ENCODE assay signal across 8 mouse cellular contexts in the genomic region with DNA sequence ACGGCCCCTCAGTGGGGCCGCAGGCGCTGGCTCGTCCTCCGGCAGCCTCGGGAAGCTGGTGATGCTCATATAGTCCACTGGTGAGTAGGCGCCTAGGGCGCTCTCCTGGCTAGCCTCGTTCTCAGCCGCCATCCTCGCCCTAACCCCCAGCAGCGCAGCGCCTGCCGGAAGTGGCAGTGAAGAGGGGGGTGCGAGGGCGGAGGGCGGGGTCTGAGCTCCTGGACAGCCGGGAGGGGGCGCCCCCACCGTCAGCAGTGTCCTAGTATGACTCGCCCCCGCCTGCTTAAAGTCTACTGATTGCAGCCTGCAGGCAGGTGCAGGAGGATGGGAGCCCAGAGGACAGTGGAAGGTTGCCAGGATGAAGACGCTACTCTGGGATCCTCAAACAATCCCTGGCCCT. TPM values are rescaled to one million over a fixed set of nuclear protein-coding genes. Genes with fewer than 3 reads are reported as not detected.
DNase-seq lines count a peak whose midpoint lies in the region; ATAC-seq and TF ChIP-seq lines count a peak whose summit lies in the region.

No protein-coding gene starts in this region.

- H3K27ac ChIP-seq in forebrain, embryonic 16.5 days (ENCODE audit: low read length), result peak overlapping the region; percentile 34; the same call in 1 of the 2 replicates
- peak overlapping the region; percentile 99 for H3K27ac ChIP-seq in layer of hippocampus, adult 2 months
- no peak overlapping the region for H3K27ac ChIP-seq in liver, postnatal 0 days (ENCODE audit: low read depth)
- H3K27ac ChIP-seq in neural tube, embryonic 14.5 days (ENCODE audit: low read depth, low read length), result peak overlapping the region; percentile 49; the same call in 1 of the 2 replicates
- H3K27ac ChIP-seq in stomach, postnatal 0 days (replicated peaks), result no peak overlapping the region

- peak overlapping the region; percentile 86 for H3K9ac ChIP-seq in forebrain, embryonic 16.5 days (replicated peaks; ENCODE audit: low read depth, low read length)
- H3K9ac ChIP-seq in liver, postnatal 0 days (replicated peaks), result no peak overlapping the region
- peak overlapping the region; percentile 73 for H3K9ac ChIP-seq in neural tube, embryonic 14.5 days (replicated peaks; ENCODE audit: low read depth, low read length)
- H3K9ac ChIP-seq in stomach, postnatal 0 days (ENCODE audit: low read length), result peak overlapping the region; percentile 50

- no peaks in the 10 kb centered on the region for H3K36me3 ChIP-seq in forebrain, embryonic 16.5 days (ENCODE audit: control insufficient read depth, insufficient read depth)
- no peaks in the 10 kb centered on the region for H3K36me3 ChIP-seq in liver, postnatal 0 days (replicated peaks; ENCODE audit: insufficient read depth, low read length)
- H3K36me3 ChIP-seq in neural tube, embryonic 14.5 days (ENCODE audit: control insufficient read depth, insufficient read depth, low read length), result no peaks in the 10 kb centered on the region
- H3K36me3 ChIP-seq in stomach, postnatal 0 days (ENCODE audit: control insufficient read depth, insufficient read depth, low read length), result no peaks in the 10 kb centered on the region

- WGBS in forebrain, embryonic 16.5 days, result under 1% methylated on average over 21 of the region's 23 CpGs
- 2% methylated on average over 23 of the region's 23 CpGs for WGBS in liver, postnatal 0 days (ENCODE audit: insufficient replicate concordance)
- WGBS in neural tube, embryonic 14.5 days, result 1% methylated on average over 19 of the region's 23 CpGs
- WGBS in stomach, postnatal 0 days, result under 1% methylated on average over 23 of the region's 23 CpGs

- peaks cover 33% of the 10 kb centered on the region for H3K4me1 ChIP-seq in forebrain, embryonic 16.5 days (replicated peaks; ENCODE audit: control insufficient read depth, insufficient read depth, low read length)
- peaks cover 12% of the 10 kb centered on the region; the same call in 1 of the 2 replicates for H3K4me1 ChIP-seq in liver, postnatal 0 days (ENCODE audit: insufficient read depth)
- H3K4me1 ChIP-seq in neural tube, embryonic 14.5 days (ENCODE audit: control insufficient read depth, insufficient read depth, low read length), result peaks cover 15% of the 10 kb centered on the region; the same call in 1 of the 2 replicates
- H3K4me1 ChIP-seq in stomach, postnatal 0 days (replicated peaks; ENCODE audit: control insufficient read depth, insufficient read depth), result no peaks in the 10 kb centered on the region

- intact Hi-C loops in heart, postnatal 36 days (cut with DNase I), result no loop called here

- peak; percentile 26; the same call in 1 of the 2 replicates for ATAC-seq in cerebellum, adult (ENCODE audit: insufficient number of reproducible peaks, low FRiP score, low TSS enrichment)
- ATAC-seq in forebrain, embryonic 16.5 days, result peak; percentile 27
- no peak for ATAC-seq in liver, postnatal 0 days
- peak; percentile 35 for ATAC-seq in neural tube, embryonic 14.5 days (ENCODE audit: low read depth)
- no peak for ATAC-seq in stomach, postnatal 0 days (ENCODE audit: low FRiP score, low TSS enrichment)

- TF ChIP-seq EP300 in liver, postnatal 0 days (IDR thresholded peaks at IDR 0.05; ENCODE audit: low read depth), result no peak
- TF ChIP-seq EP300 in stomach, postnatal 0 days (optimal IDR thresholded peaks at IDR 0.05), result no peak

- peak; percentile 72 for TF ChIP-seq CTCF in layer of hippocampus, adult 2 months (conservative IDR thresholded peaks at IDR 0.05)
- TF ChIP-seq CTCF in liver, postnatal 0 days (IDR thresholded peaks at IDR 0.05; ENCODE audit: low read depth), result peak; percentile 55
- TF ChIP-seq CTCF in stomach, postnatal 0 days (IDR thresholded peaks at IDR 0.05; ENCODE audit: low read depth), result peak; percentile 61

- peak; percentile 90 for DNase-seq in CD4-positive, CD25-positive, alpha-beta regulatory T cell, adult 2 months (ENCODE audit: low read depth, low spot score)
- DNase-seq in heart, postnatal 36 days, result peak; percentile 68 to 69
- peak; percentile 87 to 88 for DNase-seq in layer of hippocampus, adult 2 months (ENCODE audit: low spot score in 2 of 2)
- peak; percentile 72 for DNase-seq in liver, postnatal 0 days
- peak; percentile 74 for DNase-seq in stomach, postnatal 0 days (ENCODE audit: low spot score)

- H3K9me3 ChIP-seq in forebrain, embryonic 16.5 days (ENCODE audit: control insufficient read depth, low read length), result no peaks in the 10 kb centered on the region
- H3K9me3 ChIP-seq in liver, postnatal 0 days (ENCODE audit: low read length), result no peaks in the 10 kb centered on the region
- H3K9me3 ChIP-seq in neural tube, embryonic 14.5 days (ENCODE audit: control insufficient read depth, low read length), result no peaks in the 10 kb centered on the region
- no peaks in the 10 kb centered on the region for H3K9me3 ChIP-seq in stomach, postnatal 0 days (ENCODE audit: control insufficient read depth, low read length)

- H3K27me3 ChIP-seq in forebrain, embryonic 16.5 days (replicated peaks; ENCODE audit: control insufficient read depth, insufficient read depth, low read length), result no peaks in the 10 kb centered on the region
- peaks cover 28% of the 10 kb centered on the region for H3K27me3 ChIP-seq in liver, postnatal 0 days (ENCODE audit: insufficient read depth, low read length)
- H3K27me3 ChIP-seq in neural tube, embryonic 14.5 days (ENCODE audit: control insufficient read depth, insufficient read depth, low read length), result no peaks in the 10 kb centered on the region
- no peaks in the 10 kb centered on the region for H3K27me3 ChIP-seq in stomach, postnatal 0 days (ENCODE audit: control insufficient read depth, insufficient read depth, low read length)

- H3K4me3 ChIP-seq in forebrain, embryonic 16.5 days (replicated peaks; ENCODE audit: low read length), result peak overlapping the region; percentile 68
- H3K4me3 ChIP-seq in layer of hippocampus, adult 2 months, result peak overlapping the region; percentile 82
- peak overlapping the region; percentile 6; the same call in 1 of the 2 replicates for H3K4me3 ChIP-seq in liver, postnatal 0 days (ENCODE audit: low read depth, low read length)
- H3K4me3 ChIP-seq in neural tube, embryonic 14.5 days (ENCODE audit: low read depth, low read length), result peak overlapping the region; percentile 55
- peak overlapping the region; percentile 39 for H3K4me3 ChIP-seq in stomach, postnatal 0 days (ENCODE audit: low read depth, low read length)

- peak overlapping the region; percentile 77 for H3K4me2 ChIP-seq in forebrain, embryonic 16.5 days (ENCODE audit: low read length)
- peak overlapping the region; percentile 52 for H3K4me2 ChIP-seq in liver, postnatal 0 days (ENCODE audit: low read depth, low read length)
- H3K4me2 ChIP-seq in neural tube, embryonic 14.5 days (ENCODE audit: low read depth, low read length), result peak overlapping the region; percentile 52
- peak overlapping the region; percentile 55 for H3K4me2 ChIP-seq in stomach, postnatal 0 days (replicated peaks; ENCODE audit: low read depth)

RNA-seq across cellular contexts. Expression of a gene that starts 3.1 kb away (rescaled TPM):
- polyA plus RNA-seq in forebrain, embryonic 16.5 days (2015; fragmentation: Nextera tagmentation; extraction: Ambion mirVana), result 22.3 and 22.8 TPM in 2 replicates
- 10 to 100 TPM; 36.3 to 41.6 TPM for total RNA-seq in heart, postnatal 36 days (2021)
- total RNA-seq in layer of hippocampus, adult 2 months (2021), result 10 to 100 TPM; 62.6 to 70.8 TPM
- 7.5 and 8.2 TPM in 2 replicates for polyA plus RNA-seq in liver, postnatal 0 days (2015; fragmentation: Nextera tagmentation; extraction: Ambion mirVana)
- polyA plus RNA-seq in neural tube, embryonic 14.5 days (2014; fragmentation: Nextera tagmentation; extraction: Ambion mirVana), result 30.6 and 35.0 TPM in 2 replicates
- 10.3 and 13.6 TPM in 2 replicates for polyA plus RNA-seq in stomach, postnatal 0 days (2015; fragmentation: Nextera tagmentation; extraction: Ambion mirVana)

RNA-seq across cellular contexts. Expression of a gene that starts 3.4 kb away (rescaled TPM):
- polyA plus RNA-seq in forebrain, embryonic 16.5 days (2015; fragmentation: Nextera tagmentation; extraction: Ambion mirVana), result 47.2 and 62.3 TPM in 2 replicates
- 1 to 10 TPM in 1 of 2 experiments, under 1 TPM in 1; 0.49 to 1.6 TPM for total RNA-seq in heart, postnatal 36 days (2021)
- total RNA-seq in layer of hippocampus, adult 2 months (2021), result 100 to 1,000 TPM; 114 to 124 TPM
- polyA plus RNA-seq in liver, postnatal 0 days (2015; fragmentation: Nextera tagmentation; extraction: Ambion mirVana), result 0.22 and 0.25 TPM in 2 replicates
- polyA plus RNA-seq in neural tube, embryonic 14.5 days (2014; fragmentation: Nextera tagmentation; extraction: Ambion mirVana), result 37.7 and 52.7 TPM in 2 replicates
- 2.6 and 2.9 TPM in 2 replicates for polyA plus RNA-seq in stomach, postnatal 0 days (2015; fragmentation: Nextera tagmentation; extraction: Ambion mirVana)

RNA-seq across cellular contexts. Expression of a gene that starts 41.0 kb away (rescaled TPM):
- 26.9 and 28.7 TPM in 2 replicates for polyA plus RNA-seq in forebrain, embryonic 16.5 days (2015; fragmentation: Nextera tagmentation; extraction: Ambion mirVana)
- 10 to 100 TPM; 25.1 to 26.5 TPM for total RNA-seq in heart, postnatal 36 days (2021)
- 10 to 100 TPM; 70.4 to 76.3 TPM for total RNA-seq in layer of hippocampus, adult 2 months (2021)
- polyA plus RNA-seq in liver, postnatal 0 days (2015; fragmentation: Nextera tagmentation; extraction: Ambion mirVana), result 6.3 and 6.4 TPM in 2 replicates
- 31.4 and 36.0 TPM in 2 replicates for polyA plus RNA-seq in neural tube, embryonic 14.5 days (2014; fragmentation: Nextera tagmentation; extraction: Ambion mirVana)
- 10.6 and 11.3 TPM in 2 replicates for polyA plus RNA-seq in stomach, postnatal 0 days (2015; fragmentation: Nextera tagmentation; extraction: Ambion mirVana)

Comparison
In these comparisons a context has a peak if more than half of its experiments do, and no peak if none do; other contexts are left out.
1. ATAC-seq: peak in cerebellum, adult (single experiment), forebrain, embryonic 16.5 days (single experiment) and neural tube, embryonic 14.5 days (single experiment); none in liver, postnatal 0 days (single experiment) and stomach, postnatal 0 days (single experiment).
2. H3K27ac ChIP-seq: peak in forebrain, embryonic 16.5 days (single experiment), layer of hippocampus, adult 2 months (single experiment) and neural tube, embryonic 14.5 days (single experiment); none in liver, postnatal 0 days (single experiment) and stomach, postnatal 0 days (single experiment).
3. H3K4me3 ChIP-seq: peak in every context shown above with its lines; median percentile 82 in layer of hippocampus, adult 2 months; 68 in forebrain, embryonic 16.5 days; 55 in neural tube, embryonic 14.5 days; 39 in stomach, postnatal 0 days; 6 in liver, postnatal 0 days.
4. Peak in every context shown above with its lines, with median percentiles within 50 percentile points of each other: DNase-seq, H3K4me2 ChIP-seq and CTCF ChIP-seq.